Mouse (Mus musculus) adrenal gland, adult 18-20 months (tissue): ENCODE results near the gene Eef1g. TPM values are rescaled to one million over a fixed set of nuclear protein-coding genes. Genes with fewer than 3 reads are reported as not detected.

Source experiments
- DNase-seq, 2 experiments: peaks; one replicate each; pipeline ENCODE4 v3.0.0; 2021 to 2022; ENCODE audit warnings: low spot score in 2 of 2
- total RNA-seq, 2 experiments: library from RNA; stranded (reverse); gene quantifications; 1 replicate in 1 of 2; 2 replicates in 1 of 2; pipeline ENCODE4 v1.2.3; 2021

The Eef1g gene
- total RNA-seq, 2 experiments from 2014 or later: 334 to 342 TPM

DNA sequence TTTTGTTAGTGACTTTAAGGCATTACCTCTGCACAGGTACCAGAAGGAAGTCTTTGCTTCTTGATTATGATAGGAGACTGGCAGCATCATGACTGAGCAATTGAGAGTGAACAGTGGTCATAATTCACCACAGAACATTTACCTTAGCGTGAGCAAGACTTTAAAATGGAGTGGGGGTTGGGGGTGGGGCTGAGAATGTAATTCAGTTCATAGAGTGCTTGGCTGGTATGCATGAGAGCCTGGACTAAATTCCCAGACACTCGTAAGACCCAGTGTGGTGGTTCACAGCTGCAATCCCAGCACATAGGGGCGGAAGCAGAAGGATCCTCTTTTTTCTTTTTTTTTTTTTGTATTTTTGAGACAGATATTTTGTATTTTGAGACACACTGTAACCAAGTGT is 52.5 kb downstream of the Eef1g start:
- DNase-seq: no peak

DNA sequence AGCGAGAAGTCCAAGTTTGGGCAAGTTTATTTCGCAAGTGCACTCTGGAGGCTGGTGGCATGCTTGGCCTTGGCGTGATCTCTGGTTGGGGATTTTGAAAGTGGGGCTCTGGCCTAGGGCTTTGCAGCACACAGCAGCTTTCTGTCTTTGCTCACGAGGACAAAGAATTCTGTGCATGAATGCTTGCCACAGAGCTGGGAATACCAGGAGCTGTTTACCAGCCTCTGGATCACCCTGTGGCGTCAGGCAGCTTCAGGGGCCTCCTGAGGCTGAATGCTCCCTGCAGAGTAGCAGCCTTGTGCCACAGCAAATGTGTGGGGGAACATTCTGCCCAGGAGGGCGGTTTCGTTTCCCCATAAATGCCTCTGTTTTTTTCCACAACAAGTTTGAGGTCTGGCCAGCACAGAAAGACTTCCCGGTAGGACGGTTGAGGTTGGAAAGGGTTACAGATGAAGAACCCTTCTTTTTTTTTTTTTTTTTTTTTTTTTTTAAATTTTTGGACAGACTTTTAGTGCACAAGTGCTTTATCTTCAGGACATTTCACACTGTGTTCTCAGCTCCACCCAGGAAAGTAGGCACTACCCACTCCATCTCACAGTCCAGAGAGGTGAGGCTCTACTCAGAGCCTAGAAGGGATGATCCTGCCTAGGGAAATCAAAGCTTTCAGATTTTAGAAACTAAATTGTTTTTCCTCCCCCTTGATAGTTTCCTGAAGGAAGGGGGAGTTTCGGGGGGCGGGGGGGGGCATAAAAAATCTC is 56.4 kb downstream of the Eef1g start:
- DNase-seq: peak; percentile 31 to 49

GRCm38 (mm10) chr19:9025562-9026257 is 58.9 kb downstream of the Eef1g start:
- DNase-seq: no peak

GRCm38 (mm10) chr19:9026634-9027033 is 59.8 kb downstream of the Eef1g start:
- DNase-seq: no peak

DNA sequence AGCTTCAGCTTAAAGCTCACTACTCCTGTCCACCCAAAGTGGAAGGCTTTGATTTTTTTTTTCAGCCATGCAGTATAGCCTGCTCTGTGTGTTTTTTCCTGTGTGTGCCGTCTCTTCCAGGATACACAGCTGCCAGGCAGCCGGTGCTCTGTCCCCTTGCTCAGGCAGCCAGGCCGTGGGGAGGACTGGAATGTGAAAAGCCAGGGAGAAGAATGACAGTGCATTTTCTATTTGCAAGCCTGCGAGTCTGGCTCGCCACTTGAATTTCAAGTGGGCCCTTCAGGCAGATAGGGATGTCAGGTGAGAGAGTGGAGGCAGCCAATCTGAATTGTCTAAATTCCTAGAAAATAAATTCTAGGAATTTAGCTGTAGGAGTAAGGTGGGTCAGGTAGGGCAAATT is 61.0 kb downstream of the Eef1g start:
- DNase-seq: no peak

Other genes with a start within 250 kb of the Eef1g start
- 100 to 1,000 TPM; 373 to 425 TPM for gene Slc3a2, start 243.7 kb upstream of the Eef1g start, total RNA-seq
- gene Wdr74, start 231.2 kb upstream of the Eef1g start, total RNA-seq: 10 to 100 TPM; 62.4 to 66.2 TPM
- gene 1700092M07Rik, start 226.3 kb upstream of the Eef1g start, total RNA-seq: 1 to 10 TPM; 2.0 to 2.3 TPM
- 100 to 1,000 TPM in 1 of 2 experiments, 10 to 100 TPM in 1; 78.2 to 103 TPM for gene Stx5a, start 225.6 kb upstream of the Eef1g start, total RNA-seq
- gene Nxf1, start 210.0 kb upstream of the Eef1g start, total RNA-seq: 100 to 1,000 TPM; 127 to 144 TPM
- 100 to 1,000 TPM; 114 to 116 TPM for gene Tmem223, start 196.0 kb upstream of the Eef1g start, total RNA-seq
- 10 to 100 TPM; 41.4 to 51.7 TPM for gene Tmem179b, start 192.6 kb upstream of the Eef1g start, total RNA-seq
- 10 to 100 TPM; 11.3 to 12.2 TPM for gene Taf6l, start 180.6 kb upstream of the Eef1g start, total RNA-seq
- 10 to 100 TPM; 81.3 to 97.9 TPM for gene Polr2g, start 168.5 kb upstream of the Eef1g start, total RNA-seq
- 1 to 10 TPM; 2.8 to 3.1 TPM for gene Zbtb3, start 164.5 kb upstream of the Eef1g start, total RNA-seq
- 10 to 100 TPM; 35.3 to 39.4 TPM for gene Ttc9c, start 147.7 kb upstream of the Eef1g start, total RNA-seq
- 10 to 100 TPM; 62.6 to 72.1 TPM for gene Hnrnpul2, start 147.0 kb upstream of the Eef1g start, total RNA-seq
- gene AC129217.1, start 137.3 kb upstream of the Eef1g start, total RNA-seq: not detected
- gene Bscl2, start 129.6 kb upstream of the Eef1g start, total RNA-seq: 100 to 1,000 TPM; 144 to 158 TPM
- gene Gng3, start 127.8 kb upstream of the Eef1g start, total RNA-seq: 1 to 10 TPM; 5.9 to 6.9 TPM
- gene Lrrn4cl, start 116.3 kb upstream of the Eef1g start, total RNA-seq: 1 to 10 TPM; 2.3 to 6.6 TPM
- gene Ubxn1, start 95.5 kb upstream of the Eef1g start, total RNA-seq: 100 to 1,000 TPM; 178 to 202 TPM
- gene Uqcc3, start 86.1 kb upstream of the Eef1g start, total RNA-seq: 10 to 100 TPM; 55.2 to 65.6 TPM
- gene Lbhd1, start 83.3 kb upstream of the Eef1g start, total RNA-seq: 1 to 10 TPM; 6.4 to 7.1 TPM
- gene Gm49403, start 83.1 kb upstream of the Eef1g start, total RNA-seq: not detected
- gene 1810009A15Rik, start 78.2 kb upstream of the Eef1g start, total RNA-seq: 10 to 100 TPM; 44.6 to 47.1 TPM
- 1 to 10 TPM; 3.2 to 9.1 TPM for gene Gm49416, start 78.1 kb upstream of the Eef1g start, total RNA-seq
- 10 to 100 TPM; 23.3 to 23.9 TPM for gene Ints5, start 74.0 kb upstream of the Eef1g start, total RNA-seq
- 100 to 1,000 TPM; 163 to 212 TPM for gene Ganab, start 69.0 kb upstream of the Eef1g start, total RNA-seq
- gene B3gat3, start 46.7 kb upstream of the Eef1g start, total RNA-seq: 10 to 100 TPM; 60.5 to 65.7 TPM
- gene Rom1, start 37.7 kb upstream of the Eef1g start, total RNA-seq: 10 to 100 TPM; 29.8 to 49.2 TPM
- gene Eml3, start 37.5 kb upstream of the Eef1g start, total RNA-seq: 10 to 100 TPM; 41.5 to 59.5 TPM
- 10 to 100 TPM; 81.1 to 89.8 TPM for gene Mta2, start 25.2 kb upstream of the Eef1g start, total RNA-seq
- 10 to 100 TPM; 23.1 to 26.1 TPM for gene Tut1, start 13.2 kb upstream of the Eef1g start, total RNA-seq
- gene Ahnak, start 22.2 kb downstream of the Eef1g start, total RNA-seq: 100 to 1,000 TPM in 1 of 2 experiments, 10 to 100 TPM in 1; 88.9 to 162 TPM
- gene Scgb1a1, start 120.9 kb downstream of the Eef1g start, total RNA-seq: not detected
- gene Asrgl1, start 168.6 kb downstream of the Eef1g start, total RNA-seq: 10 to 100 TPM; 11.8 to 14.1 TPM